ENCODE assay signal across 8 mouse cellular contexts in the genomic region with DNA sequence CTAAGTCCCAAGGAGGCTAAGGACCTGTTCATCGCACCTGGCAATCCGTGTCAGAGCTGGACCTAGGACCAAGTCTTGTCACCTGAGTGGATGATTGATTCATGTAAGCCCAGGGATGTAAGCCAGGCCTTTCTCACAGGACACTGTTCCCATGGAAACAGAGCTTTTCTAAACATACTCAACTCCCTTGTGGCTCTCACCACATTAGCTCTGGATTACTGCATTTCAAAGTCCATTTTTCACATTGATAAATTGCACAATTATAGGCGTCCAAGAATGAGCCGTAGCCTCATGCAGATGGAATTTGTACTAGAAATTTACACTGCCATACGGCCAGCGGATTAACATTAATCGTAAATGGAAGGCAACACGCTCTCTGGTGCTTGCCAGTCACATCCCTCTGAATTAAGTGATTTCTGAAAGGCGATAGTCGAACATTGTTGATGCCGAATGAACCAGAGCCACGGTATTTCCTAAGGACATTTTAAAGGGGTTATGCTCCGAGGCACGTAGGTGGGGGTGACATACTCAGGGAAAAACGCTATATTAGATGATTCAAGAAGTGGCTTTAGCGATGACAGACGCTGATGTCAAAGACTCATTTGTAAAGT. TPM values are rescaled to one million over a fixed set of nuclear protein-coding genes. Genes with fewer than 3 reads are reported as not detected.
DNase-seq lines count a peak whose midpoint lies in the region; ATAC-seq and TF ChIP-seq lines count a peak whose summit lies in the region.

No protein-coding gene starts in this region.

- no peak for TF ChIP-seq CTCF in stomach, postnatal 0 days (IDR thresholded peaks at IDR 0.05; ENCODE audit: low read depth)

- intact Hi-C loops in left cerebral cortex, postnatal 4 days (cut with DNase I): no loop called here

- peak; percentile 60; the same call in 1 of the 2 replicates for ATAC-seq in lung, embryonic 15.5 days (ENCODE audit: borderline replicate concordance, extremely low read depth, low FRiP score, low TSS enrichment)
- no peak for ATAC-seq in embryonic facial prominence, embryonic 15.5 days (ENCODE audit: insufficient number of reproducible peaks, low FRiP score, low TSS enrichment, low read depth)
- ATAC-seq in limb, embryonic 13.5 days (ENCODE audit: low FRiP score, low read depth): peak; percentile 29; the same call in 1 of the 2 replicates
- ATAC-seq in stomach, postnatal 0 days (ENCODE audit: low FRiP score, low TSS enrichment): peak; percentile 88

- DNase-seq in lung, postnatal 10 days: no peak
- no peak for DNase-seq in stomach, postnatal 0 days (ENCODE audit: low spot score)
- no peak for DNase-seq in thymus, postnatal 25 days
- DNase-seq in left cerebral cortex, postnatal 4 days: no peak
- DNase-seq in left cerebral cortex, adult 9 months (ENCODE audit: low spot score in 2 of 2): no peak

- 26% methylated on average over 17 of the region's 17 CpGs for WGBS in lung, embryonic 15.5 days
- 35% methylated on average over 17 of the region's 17 CpGs for WGBS in embryonic facial prominence, embryonic 15.5 days
- 32% methylated on average over 17 of the region's 17 CpGs for WGBS in limb, embryonic 13.5 days
- 20% methylated on average over 17 of the region's 17 CpGs for WGBS in stomach, postnatal 0 days

- H3K36me3 ChIP-seq in lung, embryonic 15.5 days: no peaks in the 10 kb centered on the region
- no peaks in the 10 kb centered on the region for H3K36me3 ChIP-seq in embryonic facial prominence, embryonic 15.5 days
- no peaks in the 10 kb centered on the region for H3K36me3 ChIP-seq in limb, embryonic 13.5 days
- H3K36me3 ChIP-seq in stomach, postnatal 0 days (ENCODE audit: control insufficient read depth, insufficient read depth, low read length): no peaks in the 10 kb centered on the region

- TF ChIP-seq EP300 in stomach, postnatal 0 days (optimal IDR thresholded peaks at IDR 0.05): peak; percentile 70

- peak overlapping the region; percentile 11; the same call in 1 of the 2 replicates for H3K27ac ChIP-seq in lung, embryonic 15.5 days
- peak overlapping the region; percentile 65 for H3K27ac ChIP-seq in embryonic facial prominence, embryonic 15.5 days (replicated peaks)
- H3K27ac ChIP-seq in limb, embryonic 13.5 days: no peak overlapping the region
- peak overlapping the region; percentile 20 for H3K27ac ChIP-seq in stomach, postnatal 0 days (replicated peaks)

- peaks cover 36% of the 10 kb centered on the region for H3K4me1 ChIP-seq in lung, embryonic 15.5 days
- peaks cover 42% of the 10 kb centered on the region for H3K4me1 ChIP-seq in embryonic facial prominence, embryonic 15.5 days
- peaks cover 61% of the 10 kb centered on the region for H3K4me1 ChIP-seq in limb, embryonic 13.5 days
- no peaks in the 10 kb centered on the region for H3K4me1 ChIP-seq in stomach, postnatal 0 days (replicated peaks; ENCODE audit: control insufficient read depth, insufficient read depth)

- no peak overlapping the region; the same call in 1 of the 2 replicates for H3K4me2 ChIP-seq in lung, embryonic 15.5 days
- H3K4me2 ChIP-seq in embryonic facial prominence, embryonic 15.5 days (replicated peaks): no peak overlapping the region
- H3K4me2 ChIP-seq in limb, embryonic 13.5 days (replicated peaks): 0 out of 2 replicates have a peak overlapping the region, but pooled peaks have one; percentile 7
- H3K4me2 ChIP-seq in stomach, postnatal 0 days (replicated peaks; ENCODE audit: low read depth): 0 out of 2 replicates have a peak overlapping the region, but pooled peaks have one; percentile 18

- H3K9me3 ChIP-seq in lung, embryonic 15.5 days: no peaks in the 10 kb centered on the region
- no peaks in the 10 kb centered on the region for H3K9me3 ChIP-seq in embryonic facial prominence, embryonic 15.5 days (replicated peaks)
- H3K9me3 ChIP-seq in limb, embryonic 13.5 days: no peaks in the 10 kb centered on the region
- no peaks in the 10 kb centered on the region for H3K9me3 ChIP-seq in stomach, postnatal 0 days (ENCODE audit: control insufficient read depth, low read length)

- no peak overlapping the region for H3K4me3 ChIP-seq in lung, embryonic 15.5 days
- no peak overlapping the region for H3K4me3 ChIP-seq in embryonic facial prominence, embryonic 15.5 days (replicated peaks)
- no peak overlapping the region for H3K4me3 ChIP-seq in limb, embryonic 13.5 days
- no peak overlapping the region for H3K4me3 ChIP-seq in stomach, postnatal 0 days (ENCODE audit: low read depth, low read length)

- H3K9ac ChIP-seq in lung, embryonic 15.5 days: no peak overlapping the region
- no peak overlapping the region for H3K9ac ChIP-seq in embryonic facial prominence, embryonic 15.5 days
- H3K9ac ChIP-seq in limb, embryonic 13.5 days: no peak overlapping the region
- no peak overlapping the region for H3K9ac ChIP-seq in stomach, postnatal 0 days (ENCODE audit: low read length)

- H3K27me3 ChIP-seq in lung, embryonic 15.5 days: no peaks in the 10 kb centered on the region
- H3K27me3 ChIP-seq in embryonic facial prominence, embryonic 15.5 days: no peaks in the 10 kb centered on the region
- H3K27me3 ChIP-seq in limb, embryonic 13.5 days: no peaks in the 10 kb centered on the region
- H3K27me3 ChIP-seq in stomach, postnatal 0 days (ENCODE audit: control insufficient read depth, insufficient read depth, low read length): no peaks in the 10 kb centered on the region

RNA-seq across cellular contexts. Expression of gene Cep63, which starts 23.7 kb away (rescaled TPM):
- polyA plus RNA-seq in lung, embryonic 15.5 days (2015; fragmentation: Nextera tagmentation; extraction: Ambion mirVana): 49.9 and 59.8 TPM in 2 replicates
- polyA plus RNA-seq in embryonic facial prominence, embryonic 15.5 days (2015; fragmentation: Nextera tagmentation; extraction: Ambion mirVana): 49.0 and 49.3 TPM in 2 replicates
- polyA plus RNA-seq in limb, embryonic 13.5 days (2015; fragmentation: Nextera tagmentation; extraction: Ambion mirVana): 48.2 and 54.2 TPM in 2 replicates
- polyA plus RNA-seq in stomach, postnatal 0 days (2015; fragmentation: Nextera tagmentation; extraction: Ambion mirVana): 24.4 and 27.8 TPM in 2 replicates
- total RNA-seq in left cerebral cortex, postnatal 4 days (2021): 10 to 100 TPM; 29.3 to 30.2 TPM

RNA-seq across cellular contexts. Expression of gene Anapc13, which starts 23.9 kb away (rescaled TPM):
- polyA plus RNA-seq in lung, embryonic 15.5 days (2015; fragmentation: Nextera tagmentation; extraction: Ambion mirVana): 166 and 183 TPM in 2 replicates
- polyA plus RNA-seq in embryonic facial prominence, embryonic 15.5 days (2015; fragmentation: Nextera tagmentation; extraction: Ambion mirVana): 182 and 192 TPM in 2 replicates
- polyA plus RNA-seq in limb, embryonic 13.5 days (2015; fragmentation: Nextera tagmentation; extraction: Ambion mirVana): 168 and 184 TPM in 2 replicates
- 172 and 179 TPM in 2 replicates for polyA plus RNA-seq in stomach, postnatal 0 days (2015; fragmentation: Nextera tagmentation; extraction: Ambion mirVana)
- 10 to 100 TPM; 80.9 to 91.4 TPM for total RNA-seq in left cerebral cortex, postnatal 4 days (2021)

Comparison
In these comparisons a context has a peak if more than half of its experiments do, and no peak if none do; other contexts are left out.
1. H3K4me2 ChIP-seq: peak in limb, embryonic 13.5 days (single experiment) and stomach, postnatal 0 days (single experiment); none in lung, embryonic 15.5 days (single experiment) and embryonic facial prominence, embryonic 15.5 days (single experiment).